Comparison of ENCODE assay signal across 8 mouse cellular contexts in the genomic region with DNA sequence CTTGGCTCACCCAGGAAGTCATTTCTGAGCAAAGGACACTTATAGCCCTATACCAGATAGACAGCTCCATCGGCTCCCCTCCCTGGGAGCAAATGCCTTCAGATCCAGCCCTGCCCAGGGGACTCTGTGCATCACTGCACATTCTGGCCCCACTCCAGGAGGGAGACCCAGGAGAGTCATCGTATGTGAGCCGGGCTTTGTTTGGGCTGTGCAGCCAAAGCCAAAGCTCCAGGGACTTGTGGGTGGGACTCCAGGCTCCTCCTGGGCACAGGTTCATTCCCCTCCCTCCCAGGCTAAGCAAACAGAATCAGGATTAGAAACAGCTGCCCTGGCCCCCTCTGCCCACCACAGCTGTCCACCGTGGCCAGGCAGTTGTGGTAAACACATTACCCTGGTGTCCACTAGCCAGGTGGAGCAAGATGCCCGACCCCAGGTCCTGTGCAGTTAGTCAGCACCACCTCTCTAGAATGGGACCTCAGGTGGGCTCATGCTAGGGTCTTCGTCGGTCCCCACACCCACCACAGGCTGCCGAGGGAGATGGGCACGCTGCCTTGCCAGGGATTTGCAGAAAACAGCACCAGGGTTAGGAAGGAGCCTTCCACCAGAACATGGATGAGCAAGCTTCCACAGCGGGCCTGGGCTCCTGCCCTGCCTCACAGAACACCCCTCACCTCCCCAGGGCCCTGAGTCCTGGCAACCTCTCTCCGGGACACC. TPM values are rescaled to one million over a fixed set of nuclear protein-coding genes. Genes with fewer than 3 reads are reported as not detected.
DNase-seq lines count a peak whose midpoint lies in the region; ATAC-seq and TF ChIP-seq lines count a peak whose summit lies in the region.

No protein-coding gene starts in this region.

- TF ChIP-seq POLR2A in brain, embryonic 14.5 days (IDR thresholded peaks at IDR 0.05; ENCODE audit: borderline replicate concordance, extremely low read depth, insufficient read depth, insufficient read length, poor library complexity, severe bottlenecking): no peak

- 44% methylated on average over 11 of the region's 11 CpGs for WGBS in kidney, embryonic 16.5 days
- 30% methylated on average over 11 of the region's 11 CpGs for WGBS in forebrain, embryonic 16.5 days
- 42% methylated on average over 11 of the region's 11 CpGs for WGBS in intestine, postnatal 0 days

- H3K4me2 ChIP-seq in kidney, embryonic 16.5 days (replicated peaks; ENCODE audit: low read depth, low read length): peak overlapping the region; percentile 94
- peak overlapping the region; percentile 84 for H3K4me2 ChIP-seq in forebrain, embryonic 16.5 days (ENCODE audit: low read length)
- peak overlapping the region; percentile 83 for H3K4me2 ChIP-seq in intestine, postnatal 0 days (replicated peaks; ENCODE audit: low read depth)

- no peak for DNase-seq in kidney, adult 18-20 months
- DNase-seq in brain, embryonic 14.5 days (ENCODE audit: low read depth): peak; percentile 63
- DNase-seq in right cerebral cortex, postnatal 10 days (ENCODE audit: low spot score in 2 of 2): peak; percentile 76 to 80
- no peak for DNase-seq in ovary, postnatal 14 days (ENCODE audit: low spot score)

- H3K4me3 ChIP-seq in kidney, embryonic 16.5 days (ENCODE audit: low read length): peak overlapping the region; percentile 58
- peak overlapping the region; percentile 79 for H3K4me3 ChIP-seq in forebrain, embryonic 16.5 days (replicated peaks; ENCODE audit: low read length)
- H3K4me3 ChIP-seq in intestine, postnatal 0 days (ENCODE audit: low read depth, low read length): peak overlapping the region; percentile 50

- H3K9me3 ChIP-seq in kidney, embryonic 16.5 days (ENCODE audit: low read length): no peaks in the 10 kb centered on the region
- no peaks in the 10 kb centered on the region for H3K9me3 ChIP-seq in forebrain, embryonic 16.5 days (ENCODE audit: control insufficient read depth, low read length)
- H3K9me3 ChIP-seq in intestine, postnatal 0 days (ENCODE audit: control insufficient read depth): no peaks in the 10 kb centered on the region

- H3K36me3 ChIP-seq in kidney, embryonic 16.5 days (ENCODE audit: insufficient read depth, low read length): no peaks in the 10 kb centered on the region
- no peaks in the 10 kb centered on the region for H3K36me3 ChIP-seq in forebrain, embryonic 16.5 days (ENCODE audit: control insufficient read depth, insufficient read depth)
- no peaks in the 10 kb centered on the region for H3K36me3 ChIP-seq in intestine, postnatal 0 days (ENCODE audit: control insufficient read depth, insufficient read depth)

- peak overlapping the region; percentile 71 for H3K9ac ChIP-seq in kidney, embryonic 16.5 days (replicated peaks; ENCODE audit: low read length)
- H3K9ac ChIP-seq in forebrain, embryonic 16.5 days (replicated peaks; ENCODE audit: low read depth, low read length): peak overlapping the region; percentile 92
- 0 out of 2 replicates have a peak overlapping the region, but pooled peaks have one; percentile 46 for H3K9ac ChIP-seq in intestine, postnatal 0 days (ENCODE audit: low read depth, low read length)

- H3K27ac ChIP-seq in kidney, embryonic 16.5 days (ENCODE audit: low read length): peak overlapping the region; percentile 35; the same call in 1 of the 2 replicates
- H3K27ac ChIP-seq in forebrain, embryonic 16.5 days (ENCODE audit: low read length): peak overlapping the region; percentile 90
- no peak overlapping the region for H3K27ac ChIP-seq in intestine, postnatal 0 days (ENCODE audit: low read depth, low read length)

- H3K27me3 ChIP-seq in kidney, embryonic 16.5 days (ENCODE audit: insufficient read depth, low read length): peaks cover 23% of the 10 kb centered on the region
- H3K27me3 ChIP-seq in forebrain, embryonic 16.5 days (replicated peaks; ENCODE audit: control insufficient read depth, insufficient read depth, low read length): no peaks in the 10 kb centered on the region
- peaks cover 30% of the 10 kb centered on the region for H3K27me3 ChIP-seq in intestine, postnatal 0 days (replicated peaks; ENCODE audit: control insufficient read depth, insufficient read depth, low read length)

- TF ChIP-seq CTCF in brain, embryonic 14.5 days (IDR thresholded peaks at IDR 0.05; ENCODE audit: borderline replicate concordance, extremely low read depth, insufficient read depth, insufficient read length): no peak
- TF ChIP-seq CTCF in intestine, postnatal 0 days (IDR thresholded peaks at IDR 0.05; ENCODE audit: low read depth): no peak

- peak; percentile 57 for ATAC-seq in kidney, embryonic 16.5 days (ENCODE audit: low FRiP score, low TSS enrichment)
- ATAC-seq in forebrain, embryonic 16.5 days: peak; percentile 16; the same call in 1 of the 2 replicates
- no peak for ATAC-seq in intestine, postnatal 0 days
- no peak for ATAC-seq in erythroblast, adult 5-6 weeks (replicated peaks; ENCODE audit: low FRiP score, poor library complexity, severe bottlenecking)

- H3K4me1 ChIP-seq in kidney, embryonic 16.5 days (ENCODE audit: insufficient read depth, low read length): peaks cover 45% of the 10 kb centered on the region
- H3K4me1 ChIP-seq in forebrain, embryonic 16.5 days (replicated peaks; ENCODE audit: control insufficient read depth, insufficient read depth, low read length): peaks cover 43% of the 10 kb centered on the region
- no peaks in the 10 kb centered on the region for H3K4me1 ChIP-seq in intestine, postnatal 0 days (replicated peaks; ENCODE audit: control insufficient read depth, insufficient read depth, low read length)

RNA-seq across cellular contexts. Expression of a gene that starts 1.0 kb away (rescaled TPM):
- polyA plus RNA-seq in kidney, embryonic 16.5 days (2015; fragmentation: Nextera tagmentation; extraction: Ambion mirVana): 1.7 and 2.0 TPM in 2 replicates
- 54.8 and 71.1 TPM in 2 replicates for polyA plus RNA-seq in brain, embryonic 14.5 days (2012; rRNA removed)
- 21.6 and 28.1 TPM in 2 replicates for polyA plus RNA-seq in forebrain, embryonic 16.5 days (2015; fragmentation: Nextera tagmentation; extraction: Ambion mirVana)
- 1.6 and 1.7 TPM in 2 replicates for polyA plus RNA-seq in intestine, postnatal 0 days (2015; fragmentation: Nextera tagmentation; extraction: Ambion mirVana)
- 1.3 and 4.4 TPM in 2 replicates for total RNA-seq in erythroblast, adult 5-6 weeks (2015; ENCODE audit: low replicate concordance)
- total RNA-seq in erythroblast, adult 5-6 weeks (2017; ENCODE audit: low replicate concordance): 0.84 and 1.8 TPM in 2 replicates

RNA-seq across cellular contexts. Expression of a gene that starts 40.6 kb away (rescaled TPM):
- polyA plus RNA-seq in kidney, embryonic 16.5 days (2015; fragmentation: Nextera tagmentation; extraction: Ambion mirVana): 26.6 and 27.9 TPM in 2 replicates
- polyA plus RNA-seq in brain, embryonic 14.5 days (2012; rRNA removed): 34.7 and 43.3 TPM in 2 replicates
- polyA plus RNA-seq in forebrain, embryonic 16.5 days (2015; fragmentation: Nextera tagmentation; extraction: Ambion mirVana): 32.9 and 33.8 TPM in 2 replicates
- 4.8 and 5.6 TPM in 2 replicates for polyA plus RNA-seq in intestine, postnatal 0 days (2015; fragmentation: Nextera tagmentation; extraction: Ambion mirVana)
- 5.6 and 6.7 TPM in 2 replicates for total RNA-seq in erythroblast, adult 5-6 weeks (2015; ENCODE audit: low replicate concordance)
- 2.0 and 7.1 TPM in 2 replicates for total RNA-seq in erythroblast, adult 5-6 weeks (2017; ENCODE audit: low replicate concordance)

RNA-seq across cellular contexts. Expression of a gene that starts 52.5 kb away (rescaled TPM):
- polyA plus RNA-seq in kidney, embryonic 16.5 days (2015; fragmentation: Nextera tagmentation; extraction: Ambion mirVana): 22.0 and 24.9 TPM in 2 replicates
- polyA plus RNA-seq in brain, embryonic 14.5 days (2012; rRNA removed): 47.4 and 59.4 TPM in 2 replicates
- 16.6 and 21.7 TPM in 2 replicates for polyA plus RNA-seq in forebrain, embryonic 16.5 days (2015; fragmentation: Nextera tagmentation; extraction: Ambion mirVana)
- 13.5 and 15.1 TPM in 2 replicates for polyA plus RNA-seq in intestine, postnatal 0 days (2015; fragmentation: Nextera tagmentation; extraction: Ambion mirVana)
- 1.5 and 1.9 TPM in 2 replicates for total RNA-seq in erythroblast, adult 5-6 weeks (2015; ENCODE audit: low replicate concordance)
- total RNA-seq in erythroblast, adult 5-6 weeks (2017; ENCODE audit: low replicate concordance): 1.1 and 3.8 TPM in 2 replicates

RNA-seq across cellular contexts. Expression of a gene that starts 52.7 kb away (rescaled TPM):
- 89.2 and 98.9 TPM in 2 replicates for polyA plus RNA-seq in kidney, embryonic 16.5 days (2015; fragmentation: Nextera tagmentation; extraction: Ambion mirVana)
- polyA plus RNA-seq in brain, embryonic 14.5 days (2012; rRNA removed): 28.0 and 39.0 TPM in 2 replicates
- polyA plus RNA-seq in forebrain, embryonic 16.5 days (2015; fragmentation: Nextera tagmentation; extraction: Ambion mirVana): 49.4 and 53.3 TPM in 2 replicates
- 153 TPM in 2 replicates for polyA plus RNA-seq in intestine, postnatal 0 days (2015; fragmentation: Nextera tagmentation; extraction: Ambion mirVana)
- total RNA-seq in erythroblast, adult 5-6 weeks (2015; ENCODE audit: low replicate concordance): 0.96 and 3.3 TPM in 2 replicates
- 1.4 and 5.3 TPM in 2 replicates for total RNA-seq in erythroblast, adult 5-6 weeks (2017; ENCODE audit: low replicate concordance)

Comparison
In these comparisons a context has a peak if more than half of its experiments do, and no peak if none do; other contexts are left out.
1. ATAC-seq: peak in kidney, embryonic 16.5 days (single experiment) and forebrain, embryonic 16.5 days (single experiment); none in intestine, postnatal 0 days (single experiment) and erythroblast, adult 5-6 weeks (single experiment).
2. DNase-seq: peak in brain, embryonic 14.5 days (single experiment) and right cerebral cortex, postnatal 10 days (2 of 2); none in kidney, adult 18-20 months (single experiment) and ovary, postnatal 14 days (single experiment).
3. Peak in every context shown above with its lines, with median percentiles within 50 percentile points of each other: H3K4me2 ChIP-seq, H3K4me3 ChIP-seq and H3K9ac ChIP-seq.